Mouse (Mus musculus): Measurements from ENCODE around the gene Gm49373.
"Not testable (repeated sequence)": the region's sequence is repeated elsewhere in the genome, so short reads cannot be mapped to it uniquely, and the experiment has no call there.

Gene Gm49373

DNA sequence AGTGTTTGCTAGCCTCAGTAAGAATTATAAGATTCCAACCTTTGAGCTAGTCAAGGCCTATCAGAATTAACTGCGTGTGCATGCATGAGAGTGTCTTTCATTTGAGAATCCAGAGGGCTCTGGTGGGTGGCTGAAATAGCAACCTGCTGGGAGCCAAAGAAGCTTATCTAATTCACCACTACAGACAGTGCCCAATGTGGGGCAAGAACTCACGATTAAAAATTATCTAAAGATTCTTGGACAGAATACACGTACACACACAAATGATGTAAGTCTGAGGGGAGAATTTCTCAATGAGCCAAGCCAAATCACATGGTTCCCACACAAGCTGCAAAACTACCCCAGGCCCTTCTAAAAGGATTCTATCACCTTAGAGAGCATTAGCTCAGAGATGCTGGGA, 10.4 kb upstream of the Gm49373 start:
- in situ Hi-C loops (cut with MboI; ENCODE audit: low pct_unique_long_range_greater_than_20kb in 1 of 2, low sequenced_read_pairs in 2 of 2, unreplicated experiment in 1 of 2), result loop anchor here in 1 of 2 experiments (10.0 kb wide), 1 partner anchor 149 kb away; no protein-coding TSS in a partner anchor

GRCm38 (mm10) chr9:21081127-21081526, 8.2 kb upstream of the Gm49373 start:
- in situ Hi-C loops (cut with MboI; ENCODE audit: low pct_unique_long_range_greater_than_20kb in 1 of 2, low sequenced_read_pairs in 2 of 2, unreplicated experiment in 1 of 2), result loop anchor here in 1 of 2 experiments (10.0 kb wide), 1 partner anchor 146 kb away; no protein-coding TSS in a partner anchor

GRCm38 (mm10) chr9:21075625-21076024, 2.7 kb upstream of the Gm49373 start:
- in situ Hi-C loops (cut with MboI; ENCODE audit: low pct_unique_long_range_greater_than_20kb in 1 of 2, low sequenced_read_pairs in 2 of 2, unreplicated experiment in 1 of 2), result no loop called here

DNA sequence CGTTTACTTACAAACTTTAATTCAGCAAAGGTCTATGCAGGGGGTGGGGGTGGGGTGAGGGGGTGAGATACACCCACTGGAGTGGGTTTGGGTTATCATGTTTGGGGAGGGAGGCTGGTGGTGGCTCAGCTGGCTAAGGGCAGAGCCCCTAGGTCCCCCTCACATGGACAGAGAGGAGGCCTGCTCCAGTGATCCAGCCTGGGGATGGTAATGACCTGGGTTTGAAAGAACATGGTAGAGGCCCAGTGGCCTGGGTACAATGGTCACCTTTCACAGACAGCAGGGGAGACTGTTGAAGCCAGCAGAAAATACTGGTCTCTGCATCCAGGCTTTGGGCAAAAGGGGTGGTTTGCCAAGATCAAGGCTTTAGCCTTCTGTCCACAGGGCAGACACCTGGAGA, 1.3 kb upstream of the Gm49373 start:
- in situ Hi-C loops (cut with MboI; ENCODE audit: low pct_unique_long_range_greater_than_20kb in 1 of 2, low sequenced_read_pairs in 2 of 2, unreplicated experiment in 1 of 2), result no loop called here

DNA sequence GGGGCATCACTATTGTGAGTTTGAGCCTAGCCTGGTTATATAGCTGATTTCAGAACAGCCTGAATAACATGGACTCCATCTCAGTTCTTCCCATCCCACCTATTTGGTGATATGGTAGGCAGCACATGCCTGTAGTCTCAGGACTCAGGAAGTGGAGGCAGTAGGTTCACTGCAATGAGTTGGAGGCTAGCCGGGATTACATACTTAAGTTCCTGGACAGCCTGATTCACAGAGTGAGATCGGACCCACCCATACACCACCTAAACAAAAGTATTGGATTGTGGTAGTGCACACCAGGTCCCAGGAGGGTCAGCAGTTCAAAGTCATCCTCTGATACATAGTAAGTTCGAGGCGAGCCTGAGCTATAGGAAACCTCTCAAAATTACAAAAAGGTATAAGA, 255 bp downstream of the Gm49373 start:
- in situ Hi-C loops (cut with MboI; ENCODE audit: low pct_unique_long_range_greater_than_20kb in 1 of 2, low sequenced_read_pairs in 2 of 2, unreplicated experiment in 1 of 2), result no loop called here

GRCm38 (mm10) chr9:21067006-21067684, 5.8 kb downstream of the Gm49373 start, which contains the start of gene Zglp1:
Zglp1 (minus strand) TSS chr9:21067093.
- in situ Hi-C loops (cut with MboI; ENCODE audit: low pct_unique_long_range_greater_than_20kb in 1 of 2, low sequenced_read_pairs in 2 of 2, unreplicated experiment in 1 of 2), result no loop called here

GRCm38 (mm10) chr9:21062928-21063327, 10.0 kb downstream of the Gm49373 start:
- in situ Hi-C loops (cut with MboI; ENCODE audit: low pct_unique_long_range_greater_than_20kb in 1 of 2, low sequenced_read_pairs in 2 of 2, unreplicated experiment in 1 of 2), result no loop called here

- in situ Hi-C loops (cut with MboI; ENCODE audit: low pct_unique_long_range_greater_than_20kb in 1 of 2, low sequenced_read_pairs in 2 of 2, unreplicated experiment in 1 of 2), result no loop called here
These were observed 21.3 kb downstream of the Gm49373 start for GRCm38 (mm10) chr9:21051578-21051977.

DNA sequence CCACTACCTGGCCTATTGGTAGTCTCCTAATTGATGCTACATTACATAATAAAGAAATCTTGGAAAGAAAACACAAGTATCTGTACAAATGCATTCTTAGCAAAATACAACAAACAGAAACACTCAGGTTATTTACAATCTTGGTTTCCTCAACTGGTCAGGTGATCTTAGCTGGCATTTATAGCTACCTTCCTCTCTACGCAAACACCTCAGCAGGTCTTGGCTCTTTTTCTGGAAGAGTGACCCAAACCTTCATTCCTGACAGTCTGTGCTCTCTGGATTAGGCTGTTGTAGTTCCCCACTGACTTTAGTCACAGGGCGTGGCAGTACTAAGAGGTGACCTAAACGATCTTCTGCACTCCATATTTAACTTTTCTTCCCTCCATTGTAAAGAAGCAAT, 27.7 kb downstream of the Gm49373 start:
- in situ Hi-C loops (cut with MboI; ENCODE audit: low pct_unique_long_range_greater_than_20kb in 1 of 2, low sequenced_read_pairs in 2 of 2, unreplicated experiment in 1 of 2), result no loop called here

GRCm38 (mm10) chr9:21044785-21045184, 28.1 kb downstream of the Gm49373 start:
- in situ Hi-C loops (cut with MboI; ENCODE audit: low pct_unique_long_range_greater_than_20kb in 1 of 2, low sequenced_read_pairs in 2 of 2, unreplicated experiment in 1 of 2), result not testable (repeated sequence)

- in situ Hi-C loops (cut with MboI; ENCODE audit: low pct_unique_long_range_greater_than_20kb in 1 of 2, low sequenced_read_pairs in 2 of 2, unreplicated experiment in 1 of 2), result no loop called here
These were observed 29.3 kb downstream of the Gm49373 start for GRCm38 (mm10) chr9:21043563-21043962.

- in situ Hi-C loops (cut with MboI; ENCODE audit: low pct_unique_long_range_greater_than_20kb in 1 of 2, low sequenced_read_pairs in 2 of 2, unreplicated experiment in 1 of 2), result no loop called here
These were observed 31.6 kb downstream of the Gm49373 start for GRCm38 (mm10) chr9:21041308-21041707.

DNA sequence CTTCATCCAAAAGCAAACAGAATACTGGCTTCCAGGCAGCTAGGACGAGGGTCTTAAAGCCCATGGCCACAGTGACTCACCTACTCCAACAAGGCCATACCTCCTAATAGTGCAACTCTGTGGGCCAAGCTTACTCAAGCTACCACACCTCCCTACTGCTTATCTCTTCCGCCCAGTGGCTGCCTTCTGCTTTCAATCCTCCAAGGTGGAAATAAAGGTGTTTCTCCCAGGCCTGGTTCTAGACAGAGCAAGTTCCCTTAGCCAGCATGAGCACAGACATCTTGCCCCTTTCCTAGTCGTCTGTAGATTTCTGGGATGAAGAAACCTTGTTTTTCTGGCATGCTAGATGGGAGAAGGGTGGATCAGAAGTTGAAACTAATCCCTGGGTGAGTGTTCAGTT, 33.1 kb downstream of the Gm49373 start:
- in situ Hi-C loops (cut with MboI; ENCODE audit: low pct_unique_long_range_greater_than_20kb in 1 of 2, low sequenced_read_pairs in 2 of 2, unreplicated experiment in 1 of 2), result no loop called here

GRCm38 (mm10) chr9:21037481-21037891, 35.4 kb downstream of the Gm49373 start:
- in situ Hi-C loops (cut with MboI; ENCODE audit: low pct_unique_long_range_greater_than_20kb in 1 of 2, low sequenced_read_pairs in 2 of 2, unreplicated experiment in 1 of 2), result no loop called here

- in situ Hi-C loops (cut with MboI; ENCODE audit: low pct_unique_long_range_greater_than_20kb in 1 of 2, low sequenced_read_pairs in 2 of 2, unreplicated experiment in 1 of 2), result no loop called here
These were observed 36.2 kb downstream of the Gm49373 start for GRCm38 (mm10) chr9:21036666-21037065.

- in situ Hi-C loops (cut with MboI; ENCODE audit: low pct_unique_long_range_greater_than_20kb in 1 of 2, low sequenced_read_pairs in 2 of 2, unreplicated experiment in 1 of 2), result no loop called here
These were observed 36.7 kb downstream of the Gm49373 start for GRCm38 (mm10) chr9:21036161-21036560.

DNA sequence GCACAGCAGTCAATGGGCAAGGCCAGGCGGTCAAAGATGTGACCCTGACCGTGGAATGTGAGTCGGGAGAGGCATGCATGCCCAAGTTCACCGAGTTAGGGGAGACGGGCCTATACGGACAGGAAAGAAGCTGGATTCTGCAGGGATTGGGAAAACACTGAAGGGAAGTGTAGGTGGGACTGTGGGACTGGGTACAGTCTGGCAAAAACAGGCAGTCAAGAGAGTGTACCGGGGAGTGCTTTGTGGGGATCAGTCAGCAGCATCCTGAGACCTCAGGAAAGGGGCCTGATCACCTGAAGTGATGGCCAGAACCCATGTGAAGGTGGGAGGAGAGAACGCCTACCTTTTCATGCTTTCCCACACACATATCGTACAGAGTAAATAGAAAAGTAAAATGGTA, 37.3 kb downstream of the Gm49373 start:
- in situ Hi-C loops (cut with MboI; ENCODE audit: low pct_unique_long_range_greater_than_20kb in 1 of 2, low sequenced_read_pairs in 2 of 2, unreplicated experiment in 1 of 2), result no loop called here

DNA sequence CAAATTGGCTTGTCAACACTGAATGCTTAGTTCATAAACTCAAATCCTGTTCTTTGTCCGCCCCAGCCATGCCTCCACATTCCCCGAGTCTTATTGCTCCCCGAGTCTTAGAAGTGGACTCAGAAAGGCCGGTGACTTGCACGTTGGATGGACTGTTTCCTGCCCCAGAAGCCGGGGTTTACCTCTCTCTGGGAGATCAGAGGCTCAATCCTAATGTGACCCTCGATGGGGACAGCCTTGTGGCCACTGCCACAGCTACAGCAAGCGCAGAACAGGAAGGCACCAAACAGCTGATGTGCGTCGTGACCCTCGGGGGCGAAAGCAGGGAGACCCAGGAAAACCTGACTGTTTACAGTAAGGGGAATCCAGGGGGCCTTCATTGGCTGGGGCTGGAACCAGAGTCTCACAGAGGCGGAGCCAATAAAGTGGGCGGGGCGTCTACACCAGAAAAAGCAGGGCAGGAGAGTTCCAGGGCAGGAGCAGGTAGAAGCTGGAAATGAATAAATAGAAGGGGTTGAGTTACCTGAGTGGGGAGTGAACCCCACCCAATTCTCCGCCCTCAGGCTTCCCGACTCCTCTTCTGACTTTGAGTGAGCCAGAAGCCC, 38.3 kb downstream of the Gm49373 start:
- in situ Hi-C loops (cut with MboI; ENCODE audit: low pct_unique_long_range_greater_than_20kb in 1 of 2, low sequenced_read_pairs in 2 of 2, unreplicated experiment in 1 of 2), result no loop called here

GRCm38 (mm10) chr9:21033136-21033535, 39.8 kb downstream of the Gm49373 start:
- in situ Hi-C loops (cut with MboI; ENCODE audit: low pct_unique_long_range_greater_than_20kb in 1 of 2, low sequenced_read_pairs in 2 of 2, unreplicated experiment in 1 of 2), result no loop called here

DNA sequence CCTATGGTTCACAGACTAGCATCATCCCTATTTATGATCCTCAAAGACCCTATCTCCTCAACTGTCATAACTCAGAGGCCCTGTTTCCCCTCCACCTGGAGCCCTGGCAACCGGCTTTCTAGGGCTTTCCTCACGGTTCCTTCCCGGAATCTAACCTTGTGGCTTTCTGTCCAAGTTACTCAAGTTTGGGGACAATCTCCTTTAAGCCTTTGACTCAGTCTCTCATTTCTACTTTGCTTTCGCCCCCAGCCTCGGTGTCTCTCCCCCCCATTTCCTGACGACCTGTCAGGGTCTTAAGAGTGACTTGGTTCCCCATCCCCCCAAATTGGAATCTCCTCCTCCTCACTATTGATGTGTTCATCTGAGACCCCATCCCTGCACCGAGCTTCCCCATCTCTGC, 40.4 kb downstream of the Gm49373 start:
- in situ Hi-C loops (cut with MboI; ENCODE audit: low pct_unique_long_range_greater_than_20kb in 1 of 2, low sequenced_read_pairs in 2 of 2, unreplicated experiment in 1 of 2), result no loop called here
